Mouse (Mus musculus) right cerebral cortex, postnatal 14 days (tissue): ENCODE data around the gene Rasgrp2.

Experiments
- DNase-seq: peaks from one replicate; pipeline ENCODE4 v3.0.0; 2022

Gene Rasgrp2

DNA sequence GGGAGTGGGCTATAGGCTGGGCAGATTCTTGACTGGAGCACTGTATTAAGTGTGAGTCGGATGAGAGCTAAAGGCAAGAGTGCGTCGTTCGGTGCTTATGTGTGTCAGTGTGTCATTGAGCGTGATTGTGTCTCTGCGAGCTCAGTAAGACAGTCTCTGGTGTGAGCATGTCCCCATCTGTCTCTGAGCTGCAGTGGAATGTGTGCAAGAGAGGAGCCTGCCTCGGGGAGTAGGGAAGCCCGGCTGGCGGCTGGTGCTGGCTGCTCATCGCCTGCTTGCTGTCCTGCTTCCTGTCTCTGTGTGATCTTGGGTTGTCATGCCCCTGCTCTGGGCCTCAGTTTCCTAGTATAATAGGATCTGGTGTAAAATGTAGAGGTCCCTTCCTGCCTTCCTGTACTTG lies 43.9 kb downstream of the Rasgrp2 start:
- DNase-seq: no peak

DNA sequence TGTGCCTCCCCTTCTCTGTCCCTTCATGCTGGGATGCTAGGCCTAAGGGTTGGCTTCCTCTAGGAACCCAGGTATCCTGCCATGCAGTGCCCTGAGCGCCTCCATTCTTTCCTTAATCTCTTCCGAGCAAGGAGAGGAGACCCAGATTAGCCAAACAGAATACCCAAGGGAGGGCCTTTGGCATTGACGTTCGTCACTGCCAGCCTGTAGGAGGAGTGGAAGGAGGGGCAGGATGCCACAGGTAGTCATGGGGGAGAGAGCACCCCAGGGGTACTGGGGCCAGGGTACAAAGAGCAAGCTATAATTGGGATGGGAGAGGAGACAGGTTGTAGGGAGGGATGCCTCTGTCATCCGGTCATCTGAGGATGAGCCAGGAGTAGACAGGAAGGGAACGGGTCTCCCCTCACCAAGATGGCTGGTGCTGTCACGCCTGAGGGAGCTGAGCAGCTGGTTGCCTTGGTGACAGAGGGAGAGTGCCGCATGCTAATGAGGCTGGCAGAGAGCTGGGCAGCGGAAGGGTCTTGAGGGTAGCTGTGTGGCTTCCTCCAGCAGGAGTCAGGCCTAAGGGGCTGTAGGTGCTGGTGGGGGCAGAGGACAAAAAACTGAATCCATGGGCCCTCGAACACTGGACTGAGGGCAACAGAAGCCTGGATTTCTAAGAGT lies 46.8 kb downstream of the Rasgrp2 start:
- peak; percentile 52 for DNase-seq

DNA sequence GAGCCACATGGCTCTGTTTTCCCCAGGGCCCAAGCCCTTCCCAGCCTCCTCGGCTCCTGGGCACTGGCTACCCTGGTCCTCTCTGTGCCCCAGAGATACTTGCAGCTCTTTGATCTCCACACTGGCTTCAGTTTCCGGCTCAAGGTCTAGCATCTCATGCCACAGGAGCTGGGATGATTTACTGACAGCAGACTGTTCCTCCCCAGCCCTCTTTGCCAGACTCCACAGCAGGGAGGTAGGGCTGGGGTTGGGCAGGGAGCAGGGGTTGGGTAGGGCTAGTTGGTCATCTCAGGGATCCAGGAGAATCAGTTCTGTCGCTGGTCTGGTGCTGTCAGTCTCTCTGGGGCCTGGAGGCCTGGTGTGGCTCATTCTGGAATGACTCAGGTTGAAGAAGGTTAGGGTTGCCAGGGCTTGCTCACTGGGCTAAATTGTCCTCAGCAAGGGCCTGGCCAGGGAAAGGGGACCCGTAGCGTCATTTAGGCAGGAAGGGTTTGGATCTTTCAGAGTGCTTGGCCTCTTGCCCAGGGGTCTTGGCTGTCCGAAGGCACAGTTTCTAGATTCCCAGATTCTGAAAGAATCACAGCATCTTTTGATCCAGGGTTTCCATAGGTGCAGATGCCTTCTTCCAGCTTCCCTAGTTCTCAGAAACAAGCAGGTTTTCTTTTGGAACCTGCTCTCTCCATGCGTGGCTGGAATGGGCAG lies 47.7 kb downstream of the Rasgrp2 start:
- DNase-seq: no peak

DNA sequence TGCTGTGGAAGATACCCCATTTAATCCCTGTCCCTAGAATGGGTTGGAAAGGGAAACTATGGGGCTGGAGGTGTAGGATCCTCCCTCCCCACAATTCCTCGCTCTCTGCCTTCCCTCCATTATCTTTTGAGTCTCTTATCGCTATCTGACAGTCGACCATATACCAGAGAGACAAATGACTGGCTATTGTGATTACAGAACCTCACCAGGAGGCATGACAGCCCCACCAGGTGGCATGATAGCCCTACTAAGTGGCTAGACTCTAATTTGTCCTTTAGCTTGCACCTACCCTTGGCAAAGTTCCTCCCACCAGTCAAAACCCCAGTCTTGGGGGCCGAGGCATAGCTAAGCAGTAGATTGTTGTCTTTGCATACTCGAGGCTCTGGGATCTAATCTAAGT lies 49.6 kb downstream of the Rasgrp2 start:
- DNase-seq: no peak

DNA sequence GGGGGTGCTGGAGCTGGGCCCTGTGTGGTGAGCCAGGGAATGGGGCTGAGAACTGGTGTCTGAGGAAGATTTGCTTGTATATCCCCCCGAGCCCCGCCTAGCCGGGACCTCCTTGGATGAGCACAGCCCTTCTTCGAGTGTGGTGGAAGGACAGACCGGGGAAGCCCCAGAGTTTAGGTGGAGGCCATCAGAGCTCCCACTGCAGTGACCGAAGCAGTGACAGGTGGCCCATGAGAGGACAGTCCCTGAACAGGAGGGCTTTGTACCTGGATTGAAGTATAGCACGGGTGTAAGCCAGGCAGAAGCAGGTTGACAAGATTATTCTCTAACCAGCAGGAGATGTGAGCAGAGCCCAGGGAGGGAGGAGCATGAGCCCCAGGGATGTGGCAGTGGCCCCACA lies 50.7 kb downstream of the Rasgrp2 start:
- DNase-seq: no peak

DNA sequence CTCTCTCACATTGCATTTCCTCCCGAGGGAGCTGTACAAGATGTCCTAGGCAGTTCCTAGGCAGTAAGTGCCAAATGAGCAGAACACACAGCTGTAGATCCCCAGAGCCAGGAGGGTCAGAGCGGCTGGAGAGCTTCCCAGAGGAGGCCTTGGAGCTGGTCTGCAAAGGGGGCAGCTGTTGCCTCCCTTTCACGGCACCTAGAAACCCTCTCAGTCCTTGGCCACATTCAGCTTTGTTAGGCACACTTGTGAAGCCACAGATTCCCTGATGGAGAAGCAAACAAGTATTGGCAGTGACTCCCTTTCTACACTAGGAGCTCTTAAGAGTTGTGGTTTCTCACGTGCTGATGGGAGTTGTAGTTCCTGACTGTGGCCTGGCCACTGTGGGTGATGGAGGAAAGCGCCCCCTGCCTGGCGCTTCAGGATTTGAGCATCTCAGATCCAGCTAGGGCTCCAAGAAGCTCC lies 52.9 kb downstream of the Rasgrp2 start:
- DNase-seq: peak; percentile 72

DNA sequence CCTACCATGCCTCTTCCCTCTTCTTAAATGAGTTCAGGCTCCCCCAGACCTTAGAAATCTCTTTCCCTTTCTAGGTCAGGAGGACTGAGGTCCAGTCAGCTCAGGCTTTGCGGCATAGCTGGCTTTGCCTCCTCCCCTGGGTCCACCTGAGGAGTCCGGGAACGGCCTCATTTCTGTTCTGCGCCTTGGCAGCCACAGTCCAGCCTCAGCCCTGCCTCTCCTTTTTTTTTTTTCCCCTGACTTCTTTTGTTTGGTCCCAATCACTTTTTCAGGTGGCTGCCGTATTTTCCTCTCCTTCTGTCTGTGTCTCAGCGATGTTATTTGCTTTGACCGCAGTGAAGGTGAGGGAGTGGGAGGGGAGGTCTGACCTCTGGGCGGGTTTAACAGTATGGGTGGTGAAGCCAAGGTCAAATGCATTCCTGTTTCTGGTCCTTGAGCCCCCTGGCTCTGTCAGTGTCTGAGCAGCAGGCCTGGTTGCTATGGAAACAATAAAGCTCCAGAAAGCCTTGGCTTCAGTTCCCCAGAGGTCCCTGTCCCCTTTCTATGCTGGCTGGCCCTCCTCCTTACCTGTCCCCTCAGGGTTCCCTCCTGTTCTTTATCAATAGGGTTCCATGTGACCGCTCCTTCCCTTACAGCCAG lies 53.7 kb downstream of the Rasgrp2 start:
- DNase-seq: no peak

DNA sequence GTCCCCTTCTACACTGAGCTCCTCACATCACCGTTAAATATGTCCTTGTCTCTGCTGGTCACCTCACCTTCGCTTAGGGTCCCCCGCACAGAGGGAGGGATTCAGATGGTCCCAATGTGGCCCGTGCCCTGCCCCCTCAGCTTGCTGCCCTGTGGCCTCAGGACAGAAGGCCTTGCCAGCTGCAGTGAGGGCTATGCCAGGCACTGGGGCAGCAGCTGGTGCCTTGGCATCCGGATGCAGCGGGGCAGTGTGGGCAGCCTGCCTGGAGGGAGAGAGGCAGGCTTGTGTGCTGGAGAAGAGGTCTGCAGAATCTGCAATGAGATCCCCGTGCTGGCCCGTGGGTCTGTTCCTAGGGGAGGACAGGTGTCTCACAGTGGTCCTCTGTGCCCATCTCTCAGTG lies 54.2 kb downstream of the Rasgrp2 start:
- DNase-seq: peak; percentile 66

DNA sequence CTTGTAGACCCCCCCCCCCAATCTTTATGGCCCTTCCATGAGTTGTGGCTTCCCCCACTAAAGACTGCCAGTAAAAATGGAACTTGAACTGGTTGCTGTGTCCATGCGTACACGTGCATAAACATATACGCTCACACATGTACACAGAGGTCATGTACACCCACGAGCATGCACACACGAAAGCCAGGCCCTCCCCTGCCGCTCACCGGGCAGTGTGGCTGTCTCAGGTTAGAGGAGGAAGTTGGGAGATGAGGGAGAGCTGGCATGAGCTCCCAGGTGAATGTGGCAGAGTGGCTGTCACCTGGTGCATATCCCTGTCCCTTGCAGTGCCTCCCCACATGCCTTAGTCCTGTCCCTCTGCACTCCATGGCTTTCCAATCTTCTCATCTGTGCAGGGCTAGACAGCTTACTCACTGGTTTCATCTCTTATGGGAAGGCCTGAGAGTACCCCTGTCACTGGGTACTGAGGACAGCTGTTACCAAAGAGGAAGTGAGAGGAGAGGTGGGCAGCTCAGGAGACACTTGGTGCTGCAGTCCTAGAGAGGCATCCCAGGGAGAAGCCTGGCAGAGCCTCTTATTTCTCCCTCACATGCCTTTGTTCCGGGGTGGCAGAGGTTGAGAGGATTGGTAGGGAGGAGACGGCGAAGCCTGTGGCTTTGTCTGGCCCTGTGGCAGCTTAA lies 55.0 kb downstream of the Rasgrp2 start:
- no peak for DNase-seq

DNA sequence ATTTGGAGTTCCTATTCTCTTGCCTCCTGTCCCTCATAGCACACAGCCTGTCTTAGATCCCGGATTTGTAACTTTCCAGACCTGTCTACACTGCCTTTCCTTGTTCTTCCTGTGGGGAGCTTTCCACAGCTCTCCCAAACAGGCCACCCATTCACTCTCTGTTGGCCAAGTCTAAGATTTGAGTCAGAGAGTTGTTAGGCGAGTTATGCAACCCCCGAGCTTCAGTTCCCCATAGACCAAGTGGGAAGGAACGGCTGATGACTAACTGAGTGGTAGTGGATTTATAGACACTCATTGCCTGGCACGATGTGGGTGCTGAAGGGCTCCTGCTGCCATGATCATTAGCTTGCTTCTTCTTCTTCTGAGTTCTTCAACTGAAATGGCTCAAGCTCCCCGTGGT lies 60.4 kb downstream of the Rasgrp2 start:
- no peak for DNase-seq

DNA sequence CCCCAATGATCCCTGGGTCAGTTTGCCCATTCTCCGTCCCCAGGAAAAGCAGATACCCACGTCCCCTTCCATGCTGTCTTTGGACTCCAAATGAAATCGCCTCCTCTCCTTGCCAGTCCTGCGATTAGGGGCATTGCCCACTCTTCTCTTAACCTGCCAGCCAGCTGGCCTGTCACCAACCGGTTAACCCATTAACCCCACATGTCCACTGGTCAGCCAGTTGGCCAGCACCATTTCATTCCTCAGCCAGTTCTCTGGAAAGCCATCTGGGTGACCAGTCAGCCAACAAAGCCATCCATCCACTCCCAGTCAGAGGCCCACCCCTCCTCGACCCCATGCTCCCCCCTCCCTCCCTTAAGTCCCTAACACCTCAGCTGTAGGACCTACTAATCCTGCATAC lies 63.7 kb downstream of the Rasgrp2 start:
- no peak for DNase-seq

DNA sequence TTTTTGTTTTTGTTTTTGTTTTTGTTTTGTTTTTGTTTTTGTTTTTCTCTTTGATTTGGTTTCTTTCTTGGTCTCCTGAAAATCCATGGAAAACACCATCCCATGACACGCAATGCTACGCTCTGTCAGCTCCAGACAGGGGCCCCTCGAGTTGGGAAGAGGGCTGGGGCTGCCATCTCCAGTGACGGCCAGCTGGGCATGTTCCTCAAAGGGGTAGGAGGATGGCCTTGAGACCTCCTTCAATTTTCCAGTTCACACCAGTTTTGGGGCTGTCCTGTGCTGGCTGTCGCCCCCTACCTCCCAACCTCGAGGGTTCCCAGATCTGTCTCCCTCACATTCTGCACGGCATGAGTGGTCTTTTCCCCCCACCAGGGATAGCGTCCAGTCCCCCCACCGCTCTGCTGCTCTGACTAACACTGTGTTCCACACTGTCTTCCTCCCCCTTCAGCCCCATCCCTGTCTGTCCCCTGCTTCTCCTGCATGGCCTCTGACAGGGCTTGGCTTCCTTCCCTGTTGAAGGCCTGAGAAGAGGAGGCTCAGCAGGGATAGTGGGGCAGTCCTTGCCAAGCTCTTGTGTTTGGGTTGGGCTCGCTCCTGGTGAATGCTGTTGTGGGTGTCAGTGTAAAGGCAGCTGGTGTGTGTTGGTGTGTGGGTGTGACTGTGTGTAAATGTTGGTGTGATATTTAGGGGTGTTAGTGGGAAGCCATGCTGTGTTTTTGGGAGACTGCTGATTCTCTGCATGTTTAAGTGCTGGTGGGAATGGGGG lies 65.3 kb downstream of the Rasgrp2 start:
- DNase-seq: no peak
